Mouse (Mus musculus) E14TG2a.4 (cell line): ENCODE measurements at regions not wholly inside any gene's neighbourhood (a gene's known extent, or its start where the extent isn't known, plus 50 kb on each side); places are given as distances from the start of the nearest gene placed in this dataset.

ENCODE experiments used
- CTCF ChIP-seq: conservative IDR thresholded peaks from 2 replicates; pipeline ENCODE4 v1.5.1; 2014; ENCODE audit warnings: low read length
- NANOG ChIP-seq: IDR thresholded peaks from 2 replicates; pipeline ENCODE4 v1.6.1; 2014; ENCODE audit warnings: borderline replicate concordance, low read length, mixed read lengths

DNA sequence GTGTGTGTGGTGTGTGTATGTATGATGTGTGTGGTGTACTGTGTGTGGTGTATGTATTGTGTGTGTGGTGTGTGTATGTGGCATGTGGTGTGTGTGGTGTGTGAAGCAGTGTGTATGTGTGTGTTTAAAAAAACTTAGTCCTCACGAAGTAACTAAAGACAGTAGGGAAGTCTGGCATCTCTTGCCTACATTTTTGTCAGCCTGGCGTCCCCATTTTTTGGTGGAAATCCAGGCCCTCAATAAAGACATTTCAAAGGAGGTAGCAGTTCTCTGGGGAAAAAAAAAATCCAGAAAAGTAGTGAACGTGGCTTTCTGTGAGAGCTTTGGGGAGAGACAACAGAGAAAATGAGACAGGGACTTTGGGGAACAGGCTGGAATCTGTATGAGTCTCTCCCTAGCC lies 231.6 kb upstream of the Srrm4 start:
- TF ChIP-seq CTCF (no peak), NANOG (no peak)
